Mouse (Mus musculus) embryo, embryonic 11 days (tissue): ENCODE data around the gene Stoml2.
A peak's percentile ranks its signal among the peaks of the same experiment; 100 is the strongest.
"Not testable (repeated sequence)": the region's sequence is repeated elsewhere in the genome, so short reads cannot be mapped to it uniquely, and the experiment has no call there.

Experiments used
- DNase-seq: peaks from one replicate; pipeline ENCODE4 v3.0.0-alpha.2; 2015

Gene Stoml2

GRCm38 (mm10) chr4:43000141-43000986 lies 31.1 kb downstream of the Stoml2 start, which contains the start of gene Vcp:
Gene Vcp, minus strand, starts transcription at chr4:43000507.
- DNase-seq, result peak; percentile 99

- DNase-seq, result peak; percentile 85
Observed at GRCm38 (mm10) chr4:42999451-43000140, 31.9 kb downstream of the Stoml2 start.

GRCm38 (mm10) chr4:42998022-42998421 lies 33.5 kb downstream of the Stoml2 start:
- no peak for DNase-seq

- no peak for DNase-seq
Observed at GRCm38 (mm10) chr4:42988296-42988695, 43.2 kb downstream of the Stoml2 start.

GRCm38 (mm10) chr4:42980467-42980866 lies 51.0 kb downstream of the Stoml2 start:
- not testable (repeated sequence) for DNase-seq

- DNase-seq, result no peak
Observed at GRCm38 (mm10) chr4:42978062-42978461, 53.4 kb downstream of the Stoml2 start.
